Mouse (Mus musculus) lung, adult 2 months (tissue): ENCODE measurements around the gene Prss23.

Source experiments
- CTCF ChIP-seq: fragments of 200-500 bp; IDR thresholded peaks from 2 replicates; pipeline ENCODE4 v1.5.1; 2011; ENCODE audit warnings: mild to moderate bottlenecking, low read length, control low read depth; ENCODE audit not compliant: insufficient read depth
- POLR2A ChIP-seq: fragments of 200-500 bp; IDR thresholded peaks from 2 replicates; pipeline ENCODE4 v1.6.1; 2011; ENCODE audit warnings: low read depth, mild to moderate bottlenecking, control low read depth, low read length, borderline replicate concordance; ENCODE audit errors: extremely low read depth

DNA sequence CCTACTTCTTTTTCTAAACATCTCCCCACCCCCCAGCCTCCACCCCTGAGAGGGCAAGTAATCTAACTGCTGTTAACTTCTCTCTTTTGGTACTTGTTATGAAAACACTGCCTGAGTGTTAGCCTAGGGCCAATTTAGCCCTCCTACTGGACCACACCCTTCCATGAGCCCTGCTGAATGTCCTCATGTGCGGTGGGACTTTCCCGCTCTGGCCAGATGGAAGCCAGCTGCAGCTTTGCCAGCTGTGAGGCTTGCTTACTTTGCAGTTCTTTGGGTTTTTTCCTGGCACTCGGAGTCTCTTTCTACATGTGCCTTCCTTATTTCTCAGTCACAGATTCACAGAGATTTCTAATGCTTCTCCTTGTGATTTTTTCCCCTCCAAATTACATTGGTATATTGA lies 45.3 kb downstream of the Prss23 start:
- TF ChIP-seq CTCF: no peak
- TF ChIP-seq POLR2A: no peak
